In the genomic region with DNA sequence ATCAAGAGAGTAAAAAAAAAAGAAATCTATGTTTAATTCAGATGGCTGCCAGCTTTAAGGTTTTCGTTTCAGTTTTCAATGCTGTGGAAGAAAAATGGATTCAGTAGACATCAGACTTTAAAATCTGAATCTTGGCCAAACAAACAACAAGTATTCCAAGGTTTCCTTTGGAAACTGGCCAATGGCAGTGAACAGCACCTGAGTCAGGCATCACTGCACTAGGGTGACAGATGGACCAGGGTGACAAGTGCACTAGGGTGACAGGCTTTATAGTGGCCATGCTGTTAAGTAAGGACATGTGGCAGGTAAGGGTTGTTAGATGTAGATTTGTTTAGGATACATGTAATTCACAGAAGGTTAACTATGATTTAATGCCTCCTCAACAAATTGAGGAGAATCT, we compare ENCODE assay signal across 25 mouse cellular contexts.
DNase-seq lines count a peak whose midpoint lies in the region; ATAC-seq and TF ChIP-seq lines count a peak whose summit lies in the region.
"Had no signal": no experiment of that assay in that cellular context is flagged by ENCODE, and none has a peak within 500 bp of the region (broad histone marks: within the 10 kb centered on the region; RNA-seq: fewer than 3 reads in every experiment).

No protein-coding gene starts in this region.

- no peak for ATAC-seq in hindbrain, postnatal 0 days
- ATAC-seq in hindbrain, embryonic 16.5 days: no peak
- ATAC-seq: forebrain, embryonic 14.5 days; midbrain, embryonic 15.5 days; Patski had no signal

- no peak for TF ChIP-seq CTCF in hindbrain, postnatal 0 days (IDR thresholded peaks at IDR 0.05; ENCODE audit: low read depth)

- H3K4me3 ChIP-seq in hindbrain, postnatal 0 days (ENCODE audit: low read length): no peak overlapping the region
- H3K4me3 ChIP-seq in hindbrain, embryonic 16.5 days (ENCODE audit: low read length): no peak overlapping the region
- no peak overlapping the region for H3K4me3 ChIP-seq in forebrain, embryonic 10.5 days
- H3K4me3 ChIP-seq: heart, embryonic 12.5 days; limb, embryonic 12.5 days; liver, embryonic 15.5 days; midbrain, embryonic 15.5 days had no signal

- peak; percentile 46 for DNase-seq in hindbrain, postnatal 0 days (ENCODE audit: low spot score)
- peak; percentile 73 for DNase-seq in cerebellum, adult 11-12 months
- peak; percentile 82 for DNase-seq in cerebellum, adult 9-11 months
- no peak for DNase-seq in forebrain, embryonic 10.5 days (ENCODE audit: extremely low spot score, low spot score)
- no peak for DNase-seq in heart, adult 18-20 months
- DNase-seq in adrenal gland, postnatal 25 days: no peak
- DNase-seq: adrenal gland, postnatal 10 days; gastrocnemius, postnatal 25 days; heart, adult 11 months; kidney, adult 2 months; lung, embryonic 14.5 days; lung, postnatal 14 days; right cerebral cortex, postnatal 4 days; thymus, adult 18-20 months; thymus, postnatal 25 days had no signal

- H3K27me3 ChIP-seq in hindbrain, postnatal 0 days (ENCODE audit: insufficient read depth, low read length): no peaks in the 10 kb centered on the region
- no peaks in the 10 kb centered on the region for H3K27me3 ChIP-seq in hindbrain, embryonic 16.5 days (replicated peaks; ENCODE audit: control insufficient read depth, insufficient read depth, low read length)
- no peaks in the 10 kb centered on the region for H3K27me3 ChIP-seq in forebrain, embryonic 10.5 days (ENCODE audit: poor library complexity, severe bottlenecking)
- H3K27me3 ChIP-seq: heart, embryonic 12.5 days; limb, embryonic 12.5 days; liver, embryonic 15.5 days; midbrain, embryonic 15.5 days; Patski had no signal

- H3K9me3 ChIP-seq in hindbrain, postnatal 0 days (ENCODE audit: low read length): no peaks in the 10 kb centered on the region
- no peaks in the 10 kb centered on the region for H3K9me3 ChIP-seq in hindbrain, embryonic 16.5 days (ENCODE audit: control insufficient read depth, low read length)
- H3K9me3 ChIP-seq in forebrain, embryonic 10.5 days: no peaks in the 10 kb centered on the region
- H3K9me3 ChIP-seq: heart, embryonic 12.5 days; limb, embryonic 12.5 days; liver, embryonic 15.5 days; midbrain, embryonic 15.5 days had no signal

- H3K9ac ChIP-seq in hindbrain, postnatal 0 days (replicated peaks; ENCODE audit: low read length): no peak overlapping the region
- H3K9ac ChIP-seq in hindbrain, embryonic 16.5 days (ENCODE audit: low read depth, low read length): no peak overlapping the region
- H3K9ac ChIP-seq: heart, embryonic 12.5 days; hindbrain, embryonic 14.5 days; limb, embryonic 12.5 days; liver, embryonic 15.5 days; lung, embryonic 14.5 days; midbrain, embryonic 15.5 days had no signal

- H3K4me1 ChIP-seq in hindbrain, postnatal 0 days (ENCODE audit: insufficient read depth, low read length): no peaks in the 10 kb centered on the region
- H3K4me1 ChIP-seq in hindbrain, embryonic 16.5 days (ENCODE audit: control insufficient read depth, insufficient read depth, low read depth, low read length): no peaks in the 10 kb centered on the region
- no peaks in the 10 kb centered on the region for H3K4me1 ChIP-seq in forebrain, embryonic 10.5 days
- H3K4me1 ChIP-seq: heart, embryonic 12.5 days; limb, embryonic 12.5 days; liver, embryonic 15.5 days; midbrain, embryonic 15.5 days had no signal

- H3K27ac ChIP-seq in hindbrain, postnatal 0 days: no peak overlapping the region
- H3K27ac ChIP-seq in hindbrain, embryonic 16.5 days (ENCODE audit: low read depth, low read length): no peak overlapping the region
- H3K27ac ChIP-seq in forebrain, embryonic 10.5 days: no peak overlapping the region
- H3K27ac ChIP-seq: hindbrain, embryonic 14.5 days; kidney, postnatal 0 days; limb, embryonic 12.5 days; liver, embryonic 15.5 days; midbrain, embryonic 15.5 days; stomach, postnatal 0 days had no signal

- WGBS in hindbrain, postnatal 0 days: 79% methylated on average over 1 of the region's 1 CpGs
- 75% methylated on average over 1 of the region's 1 CpGs for WGBS in hindbrain, embryonic 16.5 days
- 86% methylated on average over 1 of the region's 1 CpGs for WGBS in forebrain, embryonic 10.5 days

- H3K36me3 ChIP-seq in hindbrain, postnatal 0 days (ENCODE audit: insufficient read depth, low read length): no peaks in the 10 kb centered on the region
- H3K36me3 ChIP-seq in hindbrain, embryonic 16.5 days (ENCODE audit: control insufficient read depth, insufficient read depth, low read length): no peaks in the 10 kb centered on the region
- no peaks in the 10 kb centered on the region for H3K36me3 ChIP-seq in forebrain, embryonic 10.5 days (replicated peaks)
- H3K36me3 ChIP-seq: heart, embryonic 12.5 days; limb, embryonic 12.5 days; liver, embryonic 15.5 days; midbrain, embryonic 15.5 days had no signal

- no peak overlapping the region for H3K4me2 ChIP-seq in hindbrain, postnatal 0 days (ENCODE audit: low read depth, low read length)
- H3K4me2 ChIP-seq in hindbrain, embryonic 16.5 days (ENCODE audit: low read length): no peak overlapping the region
- H3K4me2 ChIP-seq: heart, embryonic 12.5 days; hindbrain, embryonic 14.5 days; limb, embryonic 12.5 days; liver, embryonic 15.5 days; lung, embryonic 14.5 days; midbrain, embryonic 15.5 days had no signal

Comparison
In these comparisons a context has a peak if more than half of its experiments do, and no peak if none do; other contexts are left out.
1. DNase-seq: peak in hindbrain, postnatal 0 days (single experiment), cerebellum, adult 11-12 months (single experiment) and cerebellum, adult 9-11 months (single experiment); none in forebrain, embryonic 10.5 days (single experiment), heart, adult 18-20 months (0 of 2) and adrenal gland, postnatal 25 days (single experiment).